Mouse (Mus musculus): Measurements from ENCODE around the gene Fbxo36. TPM values are rescaled to one million over a fixed set of nuclear protein-coding genes. Genes with fewer than 3 reads are reported as not detected.

Gene Fbxo36
- total RNA-seq, 2 experiments from 2014 or later = 6.8 to 9.7 TPM

DNA sequence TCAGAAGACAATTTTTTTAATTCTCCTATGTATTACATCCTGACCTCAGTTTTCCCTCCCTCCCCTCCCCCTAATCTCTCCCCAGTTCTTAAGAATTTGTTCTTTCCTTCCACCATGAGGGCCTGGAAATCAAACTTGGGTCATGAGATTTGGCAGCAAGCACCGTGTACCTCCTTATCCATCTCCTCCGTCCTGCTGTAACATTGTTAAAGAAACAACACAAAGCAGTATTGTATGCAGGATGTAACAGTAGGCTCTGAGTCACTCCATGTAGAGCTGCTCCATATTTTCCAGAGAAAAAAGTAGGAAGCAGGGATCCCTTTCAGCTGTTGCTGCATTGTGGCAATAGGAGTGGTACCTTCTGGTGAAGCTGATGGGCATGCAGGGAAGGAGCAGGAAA is 16.1 kb downstream of the Fbxo36 start:
- DNase-seq = no peak

DNA sequence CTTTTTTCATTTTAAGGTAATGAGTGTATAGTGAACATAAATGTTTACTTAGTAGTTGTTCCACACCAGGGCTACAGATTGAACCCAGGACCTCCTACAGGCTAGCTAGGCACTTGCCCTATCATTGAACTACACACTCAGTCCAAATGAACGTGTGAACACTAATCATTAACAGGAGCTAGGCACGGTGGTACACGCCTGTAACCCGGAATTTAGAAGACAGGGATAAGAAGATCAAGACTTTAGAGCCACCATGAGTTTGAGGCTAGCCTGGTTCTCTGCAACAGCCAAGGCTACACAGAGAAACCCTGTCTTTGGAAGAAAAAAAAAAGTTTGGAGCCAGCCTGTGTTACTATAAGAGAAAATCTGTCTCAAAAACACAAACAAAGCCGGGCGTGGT is 20.0 kb downstream of the Fbxo36 start:
- no peak for DNase-seq

DNA sequence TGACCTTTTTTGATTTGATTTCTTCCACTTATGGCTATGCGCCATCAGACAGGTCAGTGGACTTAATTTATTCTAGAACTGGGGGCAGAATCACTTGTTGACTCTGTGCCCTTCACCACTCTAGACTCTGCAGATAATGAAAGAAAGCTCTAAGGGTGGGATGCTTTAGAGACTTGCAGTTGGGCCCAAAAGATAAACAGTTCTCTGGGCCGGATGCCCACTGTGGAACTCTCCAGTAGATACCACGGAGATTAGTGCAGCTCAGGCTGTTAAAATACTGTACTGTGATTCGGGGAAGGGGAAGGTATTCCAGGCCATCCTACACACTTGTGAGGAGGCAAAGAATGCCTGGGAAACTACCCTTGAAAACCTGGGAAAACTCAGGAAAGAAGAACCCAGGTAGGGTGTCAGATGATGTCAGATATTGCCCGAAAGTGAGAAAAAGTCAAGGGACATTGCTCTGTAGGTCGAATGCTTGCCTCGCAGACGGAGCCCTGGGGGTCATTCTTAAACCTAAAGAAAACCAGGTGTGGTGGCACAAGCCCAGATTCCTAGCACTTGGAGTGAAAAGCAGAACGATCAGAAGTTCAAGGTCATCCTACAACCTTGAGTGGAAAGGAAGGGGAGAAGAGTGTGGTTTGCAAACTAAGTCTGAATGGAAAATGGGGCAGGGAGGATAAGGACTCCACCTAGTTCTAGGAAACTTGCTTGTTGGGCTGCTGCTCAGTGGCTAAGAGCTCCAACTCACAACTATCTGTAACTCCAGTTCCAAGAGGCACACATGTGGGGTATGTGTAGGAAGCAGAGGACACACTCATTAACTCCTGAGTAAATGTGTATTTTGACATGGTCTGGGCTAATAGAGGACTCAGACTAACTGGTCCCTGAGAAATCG is 21.0 kb downstream of the Fbxo36 start:
- DNase-seq = no peak

DNA sequence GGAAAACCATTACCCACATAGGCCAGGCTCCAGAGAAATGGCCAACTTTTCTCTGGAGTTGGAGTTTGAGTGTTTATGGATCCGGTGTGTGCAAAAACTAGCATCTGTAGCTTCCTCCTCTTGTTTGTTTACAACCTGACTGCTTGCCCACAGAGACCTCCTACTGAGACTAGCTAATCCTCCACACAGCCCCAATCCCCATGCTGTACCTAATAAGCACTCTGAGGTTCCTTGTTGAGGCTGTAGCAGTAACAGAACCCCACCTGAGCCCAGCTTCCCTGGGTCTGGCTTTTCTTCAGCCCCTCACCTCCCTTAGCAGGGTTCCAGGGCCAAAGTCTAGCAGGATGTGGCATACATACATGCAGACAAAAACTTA is 21.6 kb downstream of the Fbxo36 start:
- DNase-seq = no peak

DNA sequence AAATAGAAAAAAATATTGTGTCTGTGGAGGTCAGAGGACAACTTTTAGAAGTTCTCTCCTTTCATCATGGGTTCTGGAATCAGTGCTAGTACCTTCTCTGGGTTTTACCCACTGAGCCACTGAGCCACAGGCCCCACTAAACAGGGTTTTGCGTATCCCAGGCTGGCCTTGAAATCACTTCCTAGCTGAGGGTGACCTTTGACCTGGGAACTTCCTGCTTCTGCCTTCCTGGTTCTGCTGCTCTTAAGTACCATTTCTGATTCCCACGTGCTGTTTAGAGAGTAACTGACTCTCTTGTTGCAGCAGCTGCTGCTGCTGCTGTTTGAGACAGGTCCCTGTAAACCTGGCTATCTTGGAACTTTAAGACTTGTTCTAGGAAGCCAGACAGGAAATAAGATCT is 25.0 kb downstream of the Fbxo36 start:
- no peak for DNase-seq

DNA sequence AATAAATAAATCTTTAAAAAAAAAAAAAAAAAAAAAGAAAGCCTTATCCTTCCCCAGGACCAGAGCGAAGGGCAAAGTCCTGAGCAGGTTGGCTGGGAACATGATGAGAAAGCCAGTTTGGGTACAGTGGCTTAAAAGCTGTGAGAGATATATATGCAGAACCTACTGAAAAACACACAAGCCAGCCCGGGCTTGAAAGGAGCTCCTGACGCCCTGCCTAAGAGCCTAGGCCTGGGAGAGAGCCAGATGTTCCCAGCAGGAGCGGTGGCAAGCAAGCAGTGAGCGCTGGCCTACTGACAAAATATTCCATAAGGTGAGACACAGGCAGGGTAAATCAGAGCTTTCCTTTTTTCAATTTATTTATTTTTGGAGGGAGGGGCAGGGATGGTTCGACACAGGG is 26.6 kb downstream of the Fbxo36 start:
- DNase-seq = no peak

DNA sequence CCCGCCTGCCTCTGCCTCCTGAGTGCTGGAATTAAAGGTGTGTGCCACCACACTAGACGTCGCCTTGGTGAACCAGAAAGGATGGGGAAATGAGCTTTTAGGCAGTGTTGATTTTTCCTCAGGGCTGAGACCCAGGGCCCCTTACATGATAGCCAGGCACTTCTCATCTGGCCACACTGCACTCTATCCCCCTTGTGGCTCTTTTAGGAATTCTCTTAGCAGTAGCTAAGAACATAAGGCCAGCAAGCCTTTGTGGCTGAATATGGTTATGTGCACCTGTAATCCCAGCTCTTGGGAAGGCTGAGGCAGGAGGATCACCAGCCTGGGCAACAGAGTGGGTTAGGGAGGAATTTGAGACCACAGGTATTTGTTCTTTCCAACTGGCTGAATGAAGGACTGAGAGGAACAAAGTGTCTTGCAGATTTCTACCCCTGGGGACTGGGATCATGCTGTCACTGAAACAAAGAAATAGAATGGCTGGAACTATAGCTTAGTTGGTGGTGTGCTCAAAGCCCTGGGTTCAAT is 27.1 kb downstream of the Fbxo36 start:
- no peak for DNase-seq

DNA sequence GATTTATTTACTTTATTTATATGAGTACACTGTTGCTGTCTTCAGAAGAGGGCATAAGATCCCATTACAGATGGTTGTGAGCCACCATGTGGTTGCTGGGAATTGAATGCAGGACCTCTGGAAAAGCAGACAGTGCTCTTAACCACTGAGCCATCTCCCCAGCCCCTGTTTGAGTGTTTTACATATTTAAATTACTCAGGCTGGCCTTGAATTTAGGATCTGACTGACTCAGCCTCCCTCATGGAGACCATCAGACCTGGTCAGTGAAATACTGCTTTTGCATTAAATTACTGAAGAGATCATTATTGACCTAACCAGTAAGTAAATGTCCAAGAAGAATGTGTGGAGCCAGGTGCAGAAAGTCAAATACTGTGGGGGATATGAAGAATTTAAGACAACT is 28.7 kb downstream of the Fbxo36 start:
- no peak for DNase-seq

DNA sequence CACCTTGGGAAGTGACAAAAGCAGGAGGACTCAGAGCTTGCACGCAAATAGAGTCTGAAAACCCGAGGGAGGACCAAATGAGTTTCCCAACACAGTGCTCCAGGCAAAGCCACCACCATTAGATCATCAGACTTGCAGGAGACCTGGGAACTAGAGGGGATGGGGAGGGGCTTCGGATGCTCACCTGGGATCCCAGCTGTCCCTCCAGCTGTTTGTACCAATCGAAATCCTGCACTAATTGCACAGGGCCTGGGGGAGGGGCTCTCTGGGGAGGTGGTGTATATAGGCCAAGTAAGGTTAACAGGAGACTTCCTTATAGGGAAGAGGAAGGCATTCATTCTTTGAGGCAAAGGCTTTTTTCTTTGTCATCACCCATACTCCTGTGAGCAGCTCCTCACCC is 29.2 kb downstream of the Fbxo36 start:
- DNase-seq = no peak

DNA sequence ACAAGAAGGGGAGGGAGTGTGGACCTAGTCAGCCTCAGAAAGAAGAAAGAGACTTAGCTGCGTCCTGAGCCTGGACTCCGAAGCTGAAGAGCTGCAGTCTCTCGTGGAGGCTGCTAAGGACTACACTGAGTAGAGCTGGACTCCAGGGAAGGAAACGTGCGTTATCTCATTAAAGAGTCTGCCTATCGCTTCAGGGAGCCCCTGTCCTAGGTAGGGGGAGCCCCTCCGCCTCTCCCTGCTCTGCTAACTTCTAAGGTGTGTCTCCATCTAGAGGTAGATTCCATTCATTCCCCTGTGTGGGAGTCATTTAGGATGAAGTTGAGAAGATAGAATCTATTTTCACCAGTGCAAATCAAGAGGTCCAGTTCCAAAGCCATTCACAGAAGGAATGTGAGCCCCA is 29.9 kb downstream of the Fbxo36 start:
- no peak for DNase-seq

DNA sequence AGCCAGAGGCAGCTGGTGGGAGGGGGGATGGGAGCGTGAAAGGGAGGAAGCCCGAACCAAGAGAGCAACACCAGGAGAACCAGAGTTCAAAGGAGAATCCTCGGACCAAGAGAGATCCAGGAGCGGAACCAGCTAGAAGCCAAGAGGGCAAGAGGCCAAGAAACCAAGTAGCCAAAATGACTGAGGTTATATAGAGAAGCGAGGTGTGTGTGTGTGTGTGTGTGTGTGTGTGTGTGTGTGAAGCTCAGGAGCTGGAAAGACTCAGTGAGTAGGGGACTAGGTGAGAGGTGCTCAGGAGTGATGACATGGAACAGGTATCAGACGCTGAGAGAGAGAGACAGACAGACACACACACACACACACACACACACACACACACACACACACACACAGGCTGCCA is 31.5 kb downstream of the Fbxo36 start:
- DNase-seq = peak; percentile 36

DNA sequence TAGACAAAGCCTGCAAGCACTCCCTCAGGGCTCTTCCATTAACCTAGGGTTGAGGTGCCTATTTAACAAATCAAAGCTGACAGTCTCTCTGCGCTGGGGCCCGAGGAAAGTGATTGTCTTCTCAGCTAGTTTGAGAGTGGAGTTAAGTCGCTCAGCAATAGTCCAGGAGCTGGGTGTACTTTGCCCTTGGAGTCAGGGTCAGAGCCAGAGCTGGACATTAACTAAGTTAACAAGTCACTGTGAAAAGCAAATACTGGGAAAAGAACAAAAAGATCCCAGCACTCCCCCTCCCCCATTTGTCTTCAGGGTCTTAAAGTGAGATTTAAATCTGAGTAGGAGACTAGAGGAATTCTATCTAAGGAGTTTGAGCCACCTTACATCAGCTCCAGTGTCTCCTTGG is 32.5 kb downstream of the Fbxo36 start:
- DNase-seq = no peak

DNA sequence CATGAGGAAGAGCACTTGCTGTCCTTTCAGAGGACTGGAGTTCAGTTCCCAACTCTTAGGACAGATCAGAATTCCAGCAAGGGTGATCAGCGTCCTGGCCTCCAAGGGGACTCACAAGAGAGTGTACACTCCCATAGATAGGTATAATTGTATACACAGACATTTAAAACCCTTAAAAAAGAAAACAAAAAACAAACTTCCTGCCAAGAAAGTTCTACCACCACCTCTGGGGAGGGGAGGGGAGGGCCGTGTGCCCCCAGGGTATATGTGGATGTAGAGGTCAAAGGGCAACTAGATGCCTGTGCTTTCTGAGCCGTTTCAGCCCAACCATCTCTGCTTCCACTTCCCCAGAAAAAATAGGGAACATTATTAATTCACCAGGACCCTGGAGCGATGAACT is 33.3 kb downstream of the Fbxo36 start:
- DNase-seq = no peak

DNA sequence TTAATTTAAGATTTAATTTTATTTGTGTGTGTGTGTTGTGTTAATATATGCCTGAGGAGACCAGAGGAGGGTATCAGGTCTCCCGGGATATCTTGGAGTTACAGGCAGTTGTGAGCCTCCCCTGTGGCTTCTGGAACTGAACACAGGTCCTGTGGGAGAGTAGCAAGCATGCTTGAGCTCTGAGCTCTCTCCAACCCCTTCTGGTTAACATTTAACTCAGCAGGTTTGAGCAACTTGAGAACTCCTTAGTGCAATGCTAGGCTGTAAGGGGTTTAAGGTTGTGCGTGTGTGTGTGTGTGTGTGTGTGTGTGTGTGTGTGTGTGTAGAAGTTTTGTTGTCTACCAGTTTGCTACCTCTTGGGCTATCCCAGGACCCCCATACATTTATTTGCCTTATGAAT is 37.9 kb downstream of the Fbxo36 start:
- no peak for DNase-seq

DNA sequence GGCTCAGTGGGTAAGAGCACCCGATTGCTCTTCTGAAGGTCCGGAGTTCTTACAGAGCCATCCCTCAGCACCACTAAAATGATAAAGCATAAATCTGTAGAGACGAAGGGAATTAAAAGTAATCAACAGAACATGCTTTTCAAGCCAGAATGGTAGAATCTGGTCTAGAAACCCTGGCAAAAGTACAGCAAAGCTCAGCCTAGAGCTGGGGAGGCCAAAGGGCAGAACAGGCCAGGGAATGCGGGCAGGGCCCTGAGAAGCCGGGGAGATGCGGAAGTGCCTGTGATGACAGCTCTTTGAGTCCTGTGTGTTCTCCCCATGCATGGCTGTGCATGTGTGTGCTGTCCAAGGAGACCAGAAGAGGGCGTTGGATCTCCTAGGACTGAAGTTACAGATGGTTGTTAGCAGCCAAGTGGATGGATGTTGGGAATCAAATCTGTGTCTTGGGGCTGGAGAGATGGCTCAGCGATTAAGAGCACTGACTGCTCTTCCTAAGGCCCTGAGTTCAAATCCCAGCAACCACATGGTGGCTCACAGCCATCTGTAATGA is 40.0 kb downstream of the Fbxo36 start:
- no peak for DNase-seq

DNA sequence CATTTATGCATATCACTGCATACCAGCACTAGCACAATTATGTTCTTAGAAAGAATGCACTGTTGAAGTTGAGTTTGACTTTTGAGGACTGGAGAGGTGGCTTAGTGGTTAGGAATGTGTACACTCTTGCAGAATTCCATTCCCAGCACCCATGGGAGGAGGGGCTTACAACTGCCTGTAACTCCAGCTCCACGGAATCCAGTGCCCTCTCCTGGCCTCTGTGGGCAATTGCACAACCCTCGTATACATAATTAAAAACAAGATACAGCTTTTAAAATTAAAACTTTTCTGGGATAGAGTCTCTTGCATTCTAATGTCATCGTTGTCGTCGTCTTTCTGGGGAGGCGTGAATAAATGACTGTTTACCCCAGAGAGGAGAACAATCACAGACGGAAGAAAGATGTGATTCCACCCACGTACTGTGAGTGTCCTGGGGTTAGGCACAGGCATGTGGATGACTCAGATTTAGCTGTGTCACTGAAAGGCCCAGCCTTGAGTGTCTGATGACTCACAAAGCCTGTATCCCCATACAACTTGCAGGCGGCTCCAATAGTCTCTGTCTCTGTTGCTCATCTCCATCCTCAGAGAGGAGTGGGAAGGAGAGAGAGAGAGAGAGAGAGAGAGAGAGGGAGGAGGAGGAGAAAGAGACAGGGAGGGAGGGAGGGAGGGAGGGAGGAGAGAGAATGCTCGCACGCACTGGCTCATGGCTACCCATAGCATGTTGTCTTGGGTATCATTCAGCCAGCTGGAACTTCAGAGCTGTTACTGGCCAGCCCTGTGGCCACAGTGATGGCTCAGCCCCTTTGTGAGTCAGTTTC is 41.8 kb downstream of the Fbxo36 start:
- peak; percentile 52 for DNase-seq

DNA sequence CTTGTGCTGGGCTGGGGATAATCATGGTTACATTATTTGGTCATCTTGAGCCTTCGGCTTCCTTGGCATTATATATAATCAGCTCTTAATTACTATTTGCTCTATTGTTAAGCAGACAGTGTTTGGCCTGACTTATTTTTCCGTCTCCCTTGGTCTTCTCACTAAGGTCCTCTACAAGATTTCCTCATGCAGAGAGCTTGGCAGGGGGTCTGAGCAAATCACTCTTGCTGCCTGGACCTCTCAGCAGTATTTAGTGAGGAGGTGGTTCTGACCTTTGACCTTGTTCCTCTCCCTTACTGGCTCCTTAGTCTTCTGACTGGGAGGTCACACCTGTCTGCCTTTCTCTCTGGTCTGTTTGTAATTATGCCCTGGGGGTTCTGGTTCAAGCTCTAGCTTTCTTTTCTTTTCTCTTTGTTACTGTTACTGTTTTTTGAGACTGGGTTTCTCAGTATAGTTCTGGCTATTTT is 42.5 kb downstream of the Fbxo36 start:
- DNase-seq = no peak

DNA sequence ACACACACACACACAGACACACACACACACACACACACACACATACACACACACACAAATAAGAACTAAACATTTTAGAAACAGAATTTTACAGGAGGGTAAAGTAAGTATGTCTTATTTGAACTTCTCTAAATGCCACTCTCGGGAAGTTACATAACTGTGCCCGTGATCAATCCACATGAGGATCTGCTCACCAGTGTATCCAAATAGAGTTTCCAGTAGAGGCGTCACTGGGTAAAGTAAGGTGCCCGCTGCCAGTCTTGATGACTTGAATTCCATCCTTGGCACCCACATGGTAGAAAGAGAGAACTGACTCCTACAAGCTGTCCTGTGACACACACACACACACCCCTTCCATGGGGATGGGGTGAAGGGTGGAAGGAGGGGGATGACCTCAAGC is 43.3 kb downstream of the Fbxo36 start:
- DNase-seq = no peak

DNA sequence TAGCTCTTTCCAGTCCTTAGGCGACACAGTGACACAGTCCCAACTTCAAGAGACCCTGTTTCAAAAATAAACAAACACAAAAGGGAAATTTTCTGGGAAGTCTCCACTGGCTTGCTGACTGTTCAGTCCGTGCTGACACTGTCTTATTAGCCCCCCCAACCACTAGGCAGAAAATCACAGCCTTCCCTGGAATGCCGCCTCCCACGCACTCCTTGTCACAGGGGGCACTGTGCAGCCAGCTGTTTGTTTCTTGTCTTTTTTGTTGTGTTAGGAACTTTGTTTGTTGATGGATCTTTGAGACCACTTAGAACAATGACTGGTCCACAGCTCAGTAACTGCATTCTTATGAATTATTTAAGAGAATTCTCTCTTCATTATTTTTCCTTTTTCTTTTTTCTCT is 44.2 kb downstream of the Fbxo36 start:
- DNase-seq = no peak

DNA sequence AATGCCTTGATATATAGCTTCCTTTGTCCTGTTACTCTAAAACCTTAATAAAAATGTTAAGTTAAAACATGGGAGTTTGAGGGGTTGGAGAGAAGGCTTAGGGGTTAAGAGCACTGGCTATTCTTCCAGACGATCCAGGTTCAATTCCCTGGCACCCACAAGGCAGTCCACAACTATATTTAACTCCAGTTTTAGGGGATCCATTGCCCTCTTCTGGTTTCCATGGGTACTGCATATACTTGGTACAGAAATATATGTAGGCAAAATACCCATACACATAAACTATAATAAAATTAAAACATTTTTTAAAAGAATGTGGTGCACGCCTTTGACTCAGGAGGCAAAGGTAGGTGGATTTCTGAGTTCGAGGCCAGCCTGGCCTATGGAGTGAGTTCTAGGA is 45.5 kb downstream of the Fbxo36 start:
- no peak for DNase-seq

DNA sequence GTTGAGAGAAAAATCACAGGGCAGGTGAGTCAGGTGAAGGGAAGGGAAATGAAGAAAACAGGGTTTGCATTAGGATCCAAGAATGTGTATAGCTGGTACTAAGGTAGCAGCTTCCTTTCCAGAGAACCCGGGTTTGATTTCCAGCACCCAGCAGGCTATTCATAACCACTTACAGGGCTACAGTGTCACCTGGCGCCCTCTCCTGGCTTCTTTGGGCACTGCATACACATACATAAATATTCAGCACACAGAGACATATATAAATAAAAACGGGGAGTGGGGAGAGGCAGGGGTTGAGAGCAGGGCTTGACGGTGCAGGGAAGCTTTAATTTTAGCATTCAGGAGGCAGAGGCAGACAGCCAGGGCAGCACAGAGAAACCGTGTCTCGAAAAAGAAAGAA is 46.3 kb downstream of the Fbxo36 start:
- DNase-seq = no peak

DNA sequence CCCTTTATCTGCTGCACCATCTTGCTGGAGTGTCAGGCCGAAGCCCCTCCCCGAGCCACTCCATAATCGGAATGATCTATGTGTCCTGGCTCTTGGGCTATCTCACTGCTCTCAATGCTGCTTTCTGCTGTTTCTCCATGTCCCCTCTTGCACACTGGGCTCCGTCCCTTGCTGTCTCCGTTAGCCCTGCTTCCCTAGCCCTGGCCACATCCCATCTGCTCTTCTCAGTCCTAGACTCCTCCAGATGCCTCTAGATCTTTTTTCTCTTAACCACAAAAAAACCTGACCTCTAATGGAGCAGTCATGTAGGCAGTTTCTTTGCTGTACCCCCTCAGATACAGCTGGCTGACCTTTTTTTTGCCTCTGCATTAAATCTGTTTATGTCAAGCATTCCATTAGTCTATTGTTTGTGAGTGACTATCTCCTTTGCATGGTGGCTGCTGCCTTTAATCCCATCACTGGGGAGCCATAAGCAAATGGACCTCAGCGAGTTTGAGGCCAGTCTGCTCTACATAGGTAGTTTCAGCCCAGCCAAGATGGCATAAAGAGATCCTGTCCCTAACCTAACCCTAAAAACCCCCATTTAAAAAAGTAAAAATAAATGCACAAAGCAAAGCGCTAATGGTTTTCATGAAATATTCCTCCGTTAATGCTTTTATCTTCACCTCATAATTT is 49.8 kb downstream of the Fbxo36 start:
- no peak for DNase-seq

Measured in adrenal gland, postnatal 10 days (tissue).